Mouse (Mus musculus) olfactory bulb, adult 2 months (tissue): ENCODE measurements around the gene Avp.

Experiments used
- CTCF ChIP-seq: fragments of 200-500 bp; IDR thresholded peaks from 2 replicates; pipeline ENCODE4 v1.5.1; 2012; ENCODE audit warnings: low read depth, mild to moderate bottlenecking, low read length, moderate library complexity; ENCODE audit not compliant: insufficient read depth
- POLR2A ChIP-seq: fragments of 200-500 bp; IDR thresholded peaks from 2 replicates; pipeline ENCODE4 v1.6.1; 2012; ENCODE audit warnings: mild to moderate bottlenecking, low read depth, low read length, moderate library complexity; ENCODE audit not compliant: insufficient read depth

GRCm38 (mm10) chr2:130618972-130619371 is 36.6 kb upstream of the Avp start:
- no peak for TF ChIP-seq POLR2A
- TF ChIP-seq CTCF = no peak
